Mouse (Mus musculus): ENCODE measurements around the gene Nfatc2ip. TPM values are rescaled to one million over a fixed set of nuclear protein-coding genes. Genes with fewer than 3 reads are reported as not detected.

Gene Nfatc2ip
- polyA plus RNA-seq (2015; fragmentation: Nextera tagmentation; extraction: Ambion mirVana), result 1.4 and 2.6 TPM in 2 replicates

GRCm38 (mm10) chr7:126396298-126397119 is at the start of gene Nfatc2ip:
Gene Nfatc2ip (minus strand): TSS chr7:126396737.
- Histone ChIP-seq H3K27me3 (no peaks in the 10 kb centered on the region), H3K9me3 (replicated peaks) (no peaks in the 10 kb centered on the region), H3K4me2 (peak within 1 kb of the TSS; percentile 77), H3K9ac (peak within 1 kb of the TSS; percentile 65), H3K36me3 (no peaks in the 10 kb centered on the region), H3K4me1 (replicated peaks) (peaks cover 9% of the 10 kb centered on the region), H3K4me3 (peak within 1 kb of the TSS; percentile 76), H3K27ac (peak within 1 kb of the TSS; percentile 56)
- ATAC-seq (replicated peaks; ENCODE audit: insufficient number of reproducible peaks, insufficient read depth, low FRiP score, low read depth), result peak; percentile 99
- WGBS, result under 1% methylated on average over 59 of the region's 59 CpGs

- Histone ChIP-seq H3K4me2 (no peak overlapping the region), H3K36me3 (peaks cover 34% of the 10 kb centered on the region), H3K4me1 (replicated peaks) (no peaks in the 10 kb centered on the region), H3K9ac (no peak overlapping the region), H3K4me3 (no peak overlapping the region), H3K9me3 (replicated peaks) (no peaks in the 10 kb centered on the region), H3K27ac (no peak overlapping the region), H3K27me3 (no peaks in the 10 kb centered on the region)
- ATAC-seq (replicated peaks; ENCODE audit: insufficient number of reproducible peaks, insufficient read depth, low FRiP score, low read depth), result no peak
- WGBS, result 86% methylated on average over 21 of the region's 21 CpGs
Measured at GRCm38 (mm10) chr7:126446217-126446616, 49.7 kb upstream of the Nfatc2ip start.

GRCm38 (mm10) chr7:126445104-126445815 is 48.7 kb upstream of the Nfatc2ip start:
- H3K9ac ChIP-seq, result no peak overlapping the region

GRCm38 (mm10) chr7:126444536-126444935 is 48.0 kb upstream of the Nfatc2ip start:
- Histone ChIP-seq H3K36me3 (peaks cover 40% of the 10 kb centered on the region), H3K4me1 (replicated peaks) (no peaks in the 10 kb centered on the region), H3K9me3 (replicated peaks) (no peaks in the 10 kb centered on the region), H3K9ac (no peak overlapping the region), H3K27me3 (no peaks in the 10 kb centered on the region), H3K27ac (no peak overlapping the region), H3K4me3 (no peak overlapping the region), H3K4me2 (no peak overlapping the region)
- WGBS, result 92% methylated on average over 9 of the region's 9 CpGs
- ATAC-seq (replicated peaks; ENCODE audit: insufficient number of reproducible peaks, insufficient read depth, low FRiP score, low read depth), result no peak

More at GRCm38 (mm10) chr7:126445104-126445815, 48.7 kb upstream of the Nfatc2ip start:
- Histone ChIP-seq H3K27me3 (no peaks in the 10 kb centered on the region), H3K27ac (no peak overlapping the region), H3K4me3 (no peak overlapping the region), H3K9me3 (replicated peaks) (no peaks in the 10 kb centered on the region), H3K4me2 (no peak overlapping the region), H3K36me3 (peaks cover 35% of the 10 kb centered on the region), H3K4me1 (replicated peaks) (no peaks in the 10 kb centered on the region)
- no peak for ATAC-seq (replicated peaks; ENCODE audit: insufficient number of reproducible peaks, insufficient read depth, low FRiP score, low read depth)
- WGBS, result 90% methylated on average over 15 of the region's 15 CpGs

- WGBS, result 91% methylated on average over 10 of the region's 10 CpGs
- Histone ChIP-seq H3K4me1 (replicated peaks) (no peaks in the 10 kb centered on the region), H3K9me3 (replicated peaks) (no peaks in the 10 kb centered on the region), H3K4me2 (no peak overlapping the region), H3K27me3 (no peaks in the 10 kb centered on the region), H3K9ac (no peak overlapping the region), H3K36me3 (peaks cover 40% of the 10 kb centered on the region), H3K27ac (no peak overlapping the region), H3K4me3 (no peak overlapping the region)
- ATAC-seq (replicated peaks; ENCODE audit: insufficient number of reproducible peaks, insufficient read depth, low FRiP score, low read depth), result no peak
Measured at GRCm38 (mm10) chr7:126443997-126444396, 47.5 kb upstream of the Nfatc2ip start.

- Histone ChIP-seq H3K4me2 (no peak overlapping the region), H3K27me3 (no peaks in the 10 kb centered on the region), H3K36me3 (peaks cover 25% of the 10 kb centered on the region), H3K4me3 (no peak overlapping the region), H3K9me3 (replicated peaks) (no peaks in the 10 kb centered on the region), H3K27ac (no peak overlapping the region), H3K4me1 (replicated peaks) (no peaks in the 10 kb centered on the region), H3K9ac (no peak overlapping the region)
- 79% methylated on average over 9 of the region's 9 CpGs for WGBS
- ATAC-seq (replicated peaks; ENCODE audit: insufficient number of reproducible peaks, insufficient read depth, low FRiP score, low read depth), result no peak
Measured at GRCm38 (mm10) chr7:126440134-126440533, 43.6 kb upstream of the Nfatc2ip start.

- peaks cover 32% of the 10 kb centered on the region for H3K36me3 ChIP-seq
- WGBS, result 16% methylated on average over 8 of the region's 8 CpGs
- no peak; the same call in 1 of the 2 replicates for ATAC-seq (replicated peaks; ENCODE audit: insufficient number of reproducible peaks, insufficient read depth, low FRiP score, low read depth)
Measured at GRCm38 (mm10) chr7:126436851-126437250, 40.3 kb upstream of the Nfatc2ip start.

GRCm38 (mm10) chr7:126435801-126436200 is 39.3 kb upstream of the Nfatc2ip start:
- no peak for ATAC-seq (replicated peaks; ENCODE audit: insufficient number of reproducible peaks, insufficient read depth, low FRiP score, low read depth)

More at GRCm38 (mm10) chr7:126436851-126437250, 40.3 kb upstream of the Nfatc2ip start:
- no peak overlapping the region for H3K27ac ChIP-seq
- H3K4me1 ChIP-seq (replicated peaks), result no peaks in the 10 kb centered on the region
- no peak overlapping the region for H3K4me3 ChIP-seq
- H3K9me3 ChIP-seq (replicated peaks), result no peaks in the 10 kb centered on the region
- H3K27me3 ChIP-seq, result no peaks in the 10 kb centered on the region
- no peak overlapping the region for H3K4me2 ChIP-seq
- H3K9ac ChIP-seq, result no peak overlapping the region

GRCm38 (mm10) chr7:126434726-126435125 is 38.2 kb upstream of the Nfatc2ip start:
- peaks cover 5% of the 10 kb centered on the region for H3K4me1 ChIP-seq (replicated peaks)
- WGBS, result 78% methylated on average over 7 of the region's 7 CpGs

More at GRCm38 (mm10) chr7:126435801-126436200, 39.3 kb upstream of the Nfatc2ip start:
- peaks cover 37% of the 10 kb centered on the region for H3K36me3 ChIP-seq
- no peak overlapping the region for H3K27ac ChIP-seq
- no peaks in the 10 kb centered on the region for H3K9me3 ChIP-seq (replicated peaks)
- no peak overlapping the region for H3K4me3 ChIP-seq
- 80% methylated on average over 3 of the region's 3 CpGs for WGBS
- no peaks in the 10 kb centered on the region for H3K4me1 ChIP-seq (replicated peaks)
- H3K27me3 ChIP-seq, result no peaks in the 10 kb centered on the region
- H3K9ac ChIP-seq, result no peak overlapping the region
- H3K4me2 ChIP-seq, result no peak overlapping the region

GRCm38 (mm10) chr7:126430167-126430566 is 33.6 kb upstream of the Nfatc2ip start:
- Histone ChIP-seq H3K36me3 (peaks cover 25% of the 10 kb centered on the region), H3K9ac (no peak overlapping the region), H3K4me3 (no peak overlapping the region), H3K9me3 (replicated peaks) (no peaks in the 10 kb centered on the region), H3K27me3 (no peaks in the 10 kb centered on the region), H3K27ac (no peak overlapping the region), H3K4me1 (replicated peaks) (peaks cover 21% of the 10 kb centered on the region), H3K4me2 (no peak overlapping the region)
- no peak for ATAC-seq (replicated peaks; ENCODE audit: insufficient number of reproducible peaks, insufficient read depth, low FRiP score, low read depth)

More at GRCm38 (mm10) chr7:126434726-126435125, 38.2 kb upstream of the Nfatc2ip start:
- no peak overlapping the region for H3K4me3 ChIP-seq
- no peaks in the 10 kb centered on the region for H3K27me3 ChIP-seq
- no peak overlapping the region for H3K27ac ChIP-seq
- no peak for ATAC-seq (replicated peaks; ENCODE audit: insufficient number of reproducible peaks, insufficient read depth, low FRiP score, low read depth)
- H3K4me2 ChIP-seq, result no peak overlapping the region
- no peaks in the 10 kb centered on the region for H3K9me3 ChIP-seq (replicated peaks)
- H3K36me3 ChIP-seq, result peaks cover 31% of the 10 kb centered on the region
- no peak overlapping the region for H3K9ac ChIP-seq

- H3K4me1 ChIP-seq (replicated peaks), result peaks cover 21% of the 10 kb centered on the region
- no peaks in the 10 kb centered on the region for H3K27me3 ChIP-seq
- H3K27ac ChIP-seq, result 0 out of 2 replicates have a peak overlapping the region, but pooled peaks have one; percentile 92
- H3K36me3 ChIP-seq, result peaks cover 19% of the 10 kb centered on the region
- no peak for ATAC-seq (replicated peaks; ENCODE audit: insufficient number of reproducible peaks, insufficient read depth, low FRiP score, low read depth)
- H3K9me3 ChIP-seq (replicated peaks), result no peaks in the 10 kb centered on the region
- peak overlapping the region; percentile 84 for H3K9ac ChIP-seq
- peak overlapping the region; percentile 75 for H3K4me3 ChIP-seq
- H3K4me2 ChIP-seq, result peak overlapping the region; percentile 95
- 26% methylated on average over 15 of the region's 15 CpGs for WGBS
Measured at GRCm38 (mm10) chr7:126429503-126429898, 33.0 kb upstream of the Nfatc2ip start.
